Mouse (Mus musculus): Measurements from ENCODE around the gene Nudt22.
A peak's percentile ranks its signal among the peaks of the same experiment; 100 is the strongest.

Gene Nudt22

DNA sequence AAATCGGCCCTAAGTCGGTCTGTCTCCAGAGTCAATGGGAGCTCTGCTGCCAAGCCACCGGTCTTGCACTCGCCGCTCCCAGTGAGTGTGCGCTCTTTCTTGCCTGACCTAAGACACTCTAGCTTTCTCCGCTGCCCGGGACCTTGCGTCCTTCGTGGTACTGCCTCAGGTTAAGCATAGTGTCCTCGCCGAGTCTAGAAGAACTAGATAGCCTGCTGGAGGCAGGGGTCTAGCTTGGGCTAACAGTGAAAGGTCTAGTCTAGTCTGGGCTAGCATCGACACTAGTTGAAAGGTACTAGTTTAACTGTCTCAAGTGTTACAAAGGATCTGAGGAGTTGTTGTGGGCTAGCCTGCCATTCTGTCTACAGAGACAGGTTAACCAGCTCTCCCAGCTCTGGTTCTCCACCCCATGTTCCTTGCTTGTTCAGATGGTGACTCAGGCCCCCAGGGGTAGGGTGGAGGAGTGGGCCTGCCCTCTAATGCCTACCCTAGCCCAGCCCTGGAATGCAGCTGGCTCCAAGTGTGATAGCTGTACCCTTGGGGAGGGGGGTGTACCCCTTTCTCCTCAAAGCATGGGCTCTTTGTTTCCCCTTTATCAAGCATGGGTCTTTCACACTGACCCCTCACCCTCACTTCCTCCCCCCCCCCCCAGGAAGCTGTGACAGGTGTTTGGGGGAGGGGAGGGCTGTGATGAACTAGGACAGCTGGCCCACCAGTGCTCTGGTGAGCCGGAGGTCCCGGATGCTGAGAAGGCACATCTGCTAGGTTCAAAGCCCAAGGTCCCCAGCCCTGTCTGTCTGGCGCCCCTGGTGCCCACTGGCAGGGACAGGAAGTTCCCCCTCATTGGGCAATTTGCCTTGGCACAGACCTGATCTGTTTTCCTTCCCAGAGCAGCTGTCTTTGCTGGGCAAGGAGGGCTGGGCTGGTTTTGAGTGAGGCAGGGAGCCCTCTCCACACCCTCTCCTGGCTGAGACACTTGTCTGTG, 20.1 kb downstream of the Nudt22 start, which contains the start of gene Plcb3:
TSS of gene Plcb3 (minus strand) at position 934 of the 985 bp plus-strand sequence.
- peak; percentile 93 for DNase-seq

- DNase-seq = peak; percentile 90
These were observed 21.4 kb downstream of the Nudt22 start, which contains the start of gene Ppp1r14b for GRCm38 (mm10) chr19:6974211-6975205. TSS of gene Ppp1r14b (plus strand) at chr19:6974968.

- DNase-seq = no peak
These were observed 22.2 kb downstream of the Nudt22 start for GRCm38 (mm10) chr19:6973581-6974190.

DNA sequence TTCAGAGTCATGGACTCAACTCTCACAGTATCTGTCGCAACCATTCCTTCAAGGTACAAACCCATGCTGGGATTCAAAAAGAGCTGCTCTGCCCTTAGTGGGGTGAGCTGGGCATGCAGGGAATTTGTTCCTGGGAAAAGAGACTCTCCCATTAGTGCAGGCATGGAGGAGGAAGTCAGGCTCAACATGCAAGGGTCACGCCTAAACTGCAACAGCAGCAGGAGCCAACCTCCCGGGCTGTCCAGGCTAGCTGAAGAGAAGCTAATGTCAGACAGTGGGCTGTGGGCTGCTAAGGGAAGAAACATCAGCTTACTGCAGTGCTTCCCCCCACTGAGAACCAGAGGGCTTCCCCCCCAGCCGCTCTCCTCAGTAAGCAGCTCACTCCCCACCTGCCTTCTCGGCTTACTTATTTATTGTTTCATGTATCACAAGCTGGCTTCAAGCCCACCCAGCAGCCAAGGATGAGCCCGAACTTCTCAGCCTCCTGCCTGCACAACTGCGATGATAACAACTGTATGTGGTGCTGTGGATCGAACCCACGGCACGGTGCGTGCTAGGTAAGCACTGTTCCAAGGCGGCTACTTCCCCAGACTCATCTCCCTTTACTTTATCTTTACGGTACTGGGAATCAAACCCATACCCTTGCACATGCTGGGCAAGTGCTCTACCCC, 23.5 kb downstream of the Nudt22 start:
- DNase-seq = no peak

DNA sequence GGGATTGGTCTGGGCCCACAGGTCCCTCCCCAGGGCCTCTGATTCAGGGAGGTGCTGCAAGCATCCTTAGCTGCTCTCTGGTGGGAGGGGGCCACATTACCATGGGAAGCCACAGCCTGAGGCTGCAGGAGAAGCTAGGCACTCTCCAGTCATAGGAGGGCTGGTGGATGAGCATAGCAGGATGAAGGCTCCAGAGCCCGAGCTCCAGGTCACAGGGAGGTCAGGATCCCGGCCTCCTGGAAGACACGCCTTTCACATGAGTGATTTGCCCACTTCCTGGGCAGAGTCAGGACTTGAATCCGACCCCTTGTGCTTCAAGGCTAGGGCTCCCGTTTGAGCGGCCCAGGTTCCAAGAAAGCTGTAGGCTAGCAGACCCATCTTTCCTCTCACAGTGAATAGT, 24.3 kb downstream of the Nudt22 start:
- DNase-seq = no peak

GRCm38 (mm10) chr19:6970460-6971085, 25.3 kb downstream of the Nudt22 start:
- DNase-seq = no peak

GRCm38 (mm10) chr19:6969665-6970381, 26.1 kb downstream of the Nudt22 start:
- peak; percentile 76 for DNase-seq

- DNase-seq = no peak
These were observed 26.6 kb downstream of the Nudt22 start for GRCm38 (mm10) chr19:6969291-6969664.

- DNase-seq = peak; percentile 61
These were observed 27.2 kb downstream of the Nudt22 start for GRCm38 (mm10) chr19:6968491-6969271.

GRCm38 (mm10) chr19:6956461-6956860, 39.5 kb downstream of the Nudt22 start:
- DNase-seq = no peak

DNA sequence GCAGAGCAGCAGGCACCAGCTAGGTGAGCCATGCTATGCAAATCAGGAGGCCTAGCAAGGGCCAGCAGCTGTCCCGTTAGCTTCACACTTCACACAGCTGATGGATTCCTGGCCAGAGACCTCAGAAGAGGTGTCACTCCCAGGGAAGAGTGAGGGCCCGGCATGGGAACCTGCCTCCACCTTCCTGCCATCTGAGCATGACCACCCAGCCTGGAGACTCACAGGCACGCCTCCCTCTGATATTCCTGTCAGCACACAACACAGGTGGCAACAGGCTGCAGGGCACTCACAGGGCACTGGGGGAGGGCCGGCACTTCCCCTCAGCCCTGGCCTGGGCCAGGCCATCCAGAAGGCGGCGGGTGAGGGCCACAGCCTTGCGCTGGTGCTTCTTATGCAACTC, 40.5 kb downstream of the Nudt22 start:
- no peak for DNase-seq

DNA sequence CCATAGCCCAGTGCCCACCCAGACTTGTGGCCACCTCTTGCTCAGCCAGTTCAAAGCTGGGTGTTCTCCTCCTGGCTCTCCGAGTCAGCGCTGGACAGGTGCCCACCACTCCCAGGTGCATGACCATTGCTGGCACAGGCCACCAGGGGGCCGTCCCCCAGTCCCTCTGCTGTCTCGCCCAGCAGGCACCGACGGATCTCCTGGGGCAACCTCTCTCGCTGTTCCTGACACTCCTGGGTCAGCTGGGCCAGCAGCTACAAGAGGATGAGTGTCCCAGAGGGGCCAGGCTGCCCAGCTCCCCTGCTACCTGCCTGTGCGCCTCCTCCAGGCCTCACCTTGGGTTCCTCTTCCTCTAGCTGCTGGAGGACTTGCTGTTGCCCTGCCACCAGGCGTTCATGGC, 41.9 kb downstream of the Nudt22 start:
- DNase-seq = peak; percentile 51

- peak; percentile 53 for DNase-seq
These were observed 43.2 kb downstream of the Nudt22 start for GRCm38 (mm10) chr19:6952712-6953037.

GRCm38 (mm10) chr19:6951994-6952711, 43.8 kb downstream of the Nudt22 start:
- peak; percentile 65 for DNase-seq

DNA sequence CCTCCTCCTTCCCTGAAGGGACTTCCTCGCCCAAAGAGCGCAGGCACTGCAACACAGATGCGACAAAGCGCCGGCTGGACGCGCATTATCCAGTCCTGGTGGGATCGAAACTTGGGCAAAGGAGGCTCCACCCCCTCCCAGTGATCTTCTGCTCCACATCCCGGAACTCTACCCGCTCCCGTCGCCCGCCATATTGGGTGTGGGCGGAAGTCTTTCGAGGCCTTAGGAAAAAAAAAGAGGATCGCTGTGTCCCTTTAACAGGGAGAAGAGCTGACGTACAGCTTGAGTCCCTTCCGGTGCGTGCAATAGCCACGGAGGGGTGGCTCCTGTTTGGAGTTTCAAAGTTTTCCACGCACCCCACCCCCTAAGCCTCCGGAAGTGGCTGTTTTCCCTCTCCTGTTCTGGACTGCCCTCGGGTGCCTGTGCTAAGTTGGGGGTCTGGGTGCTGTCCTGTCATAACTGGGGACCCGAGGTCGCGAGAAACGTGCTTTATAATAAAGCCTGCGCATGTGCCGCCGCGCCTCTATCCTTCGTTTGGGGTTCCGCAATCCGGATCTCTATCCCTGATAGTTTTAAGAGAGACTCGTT, 44.4 kb downstream of the Nudt22 start:
- peak; percentile 85 for DNase-seq

GRCm38 (mm10) chr19:6950613-6951153, 45.2 kb downstream of the Nudt22 start:
- peak; percentile 55 for DNase-seq

DNA sequence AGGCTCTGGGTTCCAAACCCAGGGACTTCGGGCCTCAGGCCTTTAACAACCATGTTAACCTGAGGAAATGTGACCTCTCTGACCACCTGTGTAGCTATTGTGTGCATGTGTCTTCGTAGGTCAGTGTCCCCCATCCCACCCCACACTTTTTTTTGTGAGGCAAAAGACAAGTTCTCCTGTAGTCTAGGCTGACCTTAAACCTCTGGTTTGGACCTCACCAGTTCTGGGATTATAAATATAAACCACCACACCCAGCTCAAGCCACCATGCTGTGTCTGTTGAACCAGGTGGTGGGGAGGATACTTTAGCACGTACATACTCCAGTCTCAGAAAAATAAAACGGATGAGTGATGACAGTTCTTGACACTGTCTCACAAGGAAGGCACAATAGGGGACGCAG, 46.0 kb downstream of the Nudt22 start:
- no peak for DNase-seq

GRCm38 (mm10) chr19:6949532-6949931, 46.4 kb downstream of the Nudt22 start:
- DNase-seq = no peak

GRCm38 (mm10) chr19:6948186-6948585, 47.7 kb downstream of the Nudt22 start:
- no peak for DNase-seq
